Mouse (Mus musculus) thymus, adult 2 months (tissue): ENCODE measurements around the gene Adgrb3. TPM values are rescaled to one million over a fixed set of nuclear protein-coding genes. Genes with fewer than 3 reads are reported as not detected.

Experiments used
- DNase-seq: peaks from one replicate; pipeline ENCODE4 v3.0.0; 2021
- H3K27ac ChIP-seq: fragments of 200-500 bp; 2 replicates; pipeline ENCODE4 v1.5.1; 2012; ENCODE audit warnings: low read length, control low read depth; ENCODE audit not compliant: control insufficient read depth, insufficient read depth
- H3K27me3 ChIP-seq: fragments of 200-500 bp; 2 replicates; pipeline ENCODE4 v1.6.1; 2012; ENCODE audit warnings: mild to moderate bottlenecking, low read length, moderate library complexity, mixed read lengths; ENCODE audit not compliant: control insufficient read depth, insufficient read depth
- H3K36me3 ChIP-seq: fragments of 200-500 bp; 2 replicates; pipeline ENCODE4 v1.6.1; 2012; ENCODE audit warnings: mild to moderate bottlenecking, low read length, moderate library complexity; ENCODE audit not compliant: control insufficient read depth, insufficient read depth
- H3K4me1 ChIP-seq: fragments of 200-500 bp; replicated peaks from 2 replicates; pipeline ENCODE4 v1.6.1; 2012; ENCODE audit warnings: low read length; ENCODE audit not compliant: control insufficient read depth, insufficient read depth
- H3K4me3 ChIP-seq: fragments of 200-500 bp; 2 replicates; pipeline ENCODE4 v1.5.1; 2012; ENCODE audit warnings: mild to moderate bottlenecking, low read length, control low read depth, moderate library complexity; ENCODE audit not compliant: control insufficient read depth, insufficient read depth
- CTCF ChIP-seq: fragments of 200-500 bp; IDR thresholded peaks from 2 replicates; pipeline ENCODE4 v1.5.1; 2012; ENCODE audit warnings: mild to moderate bottlenecking, control low read depth, low read length, moderate library complexity, borderline replicate concordance; ENCODE audit not compliant: control insufficient read depth, poor library complexity, insufficient read depth; ENCODE audit errors: extremely low read depth
- POLR2A ChIP-seq: fragments of 200-500 bp; IDR thresholded peaks from 2 replicates; pipeline ENCODE4 v1.6.1; 2012; ENCODE audit warnings: mild to moderate bottlenecking, low read length, control low read depth, moderate library complexity; ENCODE audit not compliant: control insufficient read depth, poor library complexity, insufficient read depth; ENCODE audit errors: extremely low read depth
- WGBS: fragments of 180-500 bp; shearing (Covaris S2); methylation state at CpG from one replicate; pipeline ENCODE4 v1.1.7; 2018; 5-methylcytosine and 5-hydroxymethylcytosine counted together
- polyA plus RNA-seq: library from polyadenylated mRNA; depleted of rRNA; stranded (reverse); fragments of >200 nt; gene quantifications from 2 replicates; pipeline ENCODE4 v1.2.3, GENCODE M21; 2012

The Adgrb3 gene
- polyA plus RNA-seq, 1 experiment = 0.05 TPM

- no peak for TF ChIP-seq CTCF
- TF ChIP-seq POLR2A = no peak
- Histone ChIP-seq H3K27ac (no peak overlapping the region), H3K36me3 (no peaks in the 10 kb centered on the region), H3K4me1 (no peaks in the 10 kb centered on the region), H3K27me3 (no peaks in the 10 kb centered on the region), H3K4me3 (no peak overlapping the region)
- DNase-seq = no peak
- WGBS = 15% methylated on average over 15 of the region's 15 CpGs
Measured at GRCm38 (mm10) chr1:25830757-25831520, 1.4 kb upstream of the Adgrb3 start.

- no peaks in the 10 kb centered on the region for H3K4me1 ChIP-seq
- H3K27ac ChIP-seq = no peak overlapping the region
- 12% methylated on average over 92 of the region's 99 CpGs for WGBS
- H3K4me3 ChIP-seq = no peak overlapping the region
- TF ChIP-seq POLR2A (no peak), CTCF (no peak)
- no peaks in the 10 kb centered on the region for H3K36me3 ChIP-seq
- no peak for DNase-seq
- H3K27me3 ChIP-seq = no peaks in the 10 kb centered on the region
Measured at GRCm38 (mm10) chr1:25829921-25830751, 629 bp upstream of the Adgrb3 start.

GRCm38 (mm10) chr1:25828071-25828755 lies 1.3 kb downstream of the Adgrb3 start:
- Histone ChIP-seq H3K36me3 (no peaks in the 10 kb centered on the region), H3K4me1 (no peaks in the 10 kb centered on the region), H3K27me3 (no peaks in the 10 kb centered on the region), H3K27ac (no peak overlapping the region), H3K4me3 (no peak overlapping the region)
- 76% methylated on average over 9 of the region's 9 CpGs for WGBS
- TF ChIP-seq POLR2A (no peak), CTCF (no peak)
- no peak for DNase-seq

GRCm38 (mm10) chr1:25827436-25827835 lies 2.1 kb downstream of the Adgrb3 start:
- H3K4me1 ChIP-seq = no peaks in the 10 kb centered on the region
- DNase-seq = no peak
- no peaks in the 10 kb centered on the region for H3K36me3 ChIP-seq
- WGBS = 77% methylated on average over 9 of the region's 9 CpGs
- H3K27ac ChIP-seq = no peak overlapping the region
- no peak for TF ChIP-seq POLR2A
- TF ChIP-seq CTCF = no peak
- H3K27me3 ChIP-seq = no peaks in the 10 kb centered on the region
- no peak overlapping the region for H3K4me3 ChIP-seq

- Histone ChIP-seq H3K27ac (no peak overlapping the region), H3K4me3 (no peak overlapping the region), H3K27me3 (no peaks in the 10 kb centered on the region), H3K36me3 (no peaks in the 10 kb centered on the region), H3K4me1 (no peaks in the 10 kb centered on the region)
- no peak for DNase-seq
- 15% methylated on average over 7 of the region's 7 CpGs for WGBS
- TF ChIP-seq CTCF = no peak
- no peak for TF ChIP-seq POLR2A
Measured at GRCm38 (mm10) chr1:25826771-25827170, 2.7 kb downstream of the Adgrb3 start.

GRCm38 (mm10) chr1:25824626-25825025 lies 4.9 kb downstream of the Adgrb3 start:
- no peak for DNase-seq
- TF ChIP-seq POLR2A = no peak
- TF ChIP-seq CTCF = no peak
- H3K27ac ChIP-seq = no peak overlapping the region
- H3K36me3 ChIP-seq = no peaks in the 10 kb centered on the region
- no peaks in the 10 kb centered on the region for H3K4me1 ChIP-seq
- WGBS = 42% methylated on average over 4 of the region's 4 CpGs
- H3K4me3 ChIP-seq = no peak overlapping the region
- H3K27me3 ChIP-seq = no peaks in the 10 kb centered on the region
